Mouse (Mus musculus): ENCODE data around the gene Ces2a.

The Ces2a gene

DNA sequence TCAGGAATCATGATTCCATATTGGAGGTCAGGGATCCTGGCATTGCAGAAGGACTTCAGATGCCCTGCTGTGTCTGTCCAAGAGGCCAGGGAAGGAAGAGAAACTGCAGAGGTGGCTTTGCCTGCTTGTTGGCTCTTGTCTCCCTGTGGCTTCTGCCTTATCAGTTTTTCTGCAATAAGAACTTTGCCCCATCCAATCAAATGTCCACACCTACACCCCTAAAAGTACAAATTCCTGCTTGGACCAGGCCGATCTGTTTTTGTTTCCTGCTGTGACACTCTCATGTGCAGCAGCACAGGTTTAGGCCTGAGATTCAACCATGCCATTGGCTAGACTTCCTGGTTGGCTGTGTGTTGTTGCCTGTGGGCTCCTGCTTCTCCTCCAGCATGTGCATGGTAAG, at the start of gene Ces2a:
Gene Ces2a (plus strand): TSS at position 251 of the 400 bp plus-strand sequence.
- no peak for DNase-seq (ENCODE audit: extremely low read depth, low read depth, low spot score)

DNA sequence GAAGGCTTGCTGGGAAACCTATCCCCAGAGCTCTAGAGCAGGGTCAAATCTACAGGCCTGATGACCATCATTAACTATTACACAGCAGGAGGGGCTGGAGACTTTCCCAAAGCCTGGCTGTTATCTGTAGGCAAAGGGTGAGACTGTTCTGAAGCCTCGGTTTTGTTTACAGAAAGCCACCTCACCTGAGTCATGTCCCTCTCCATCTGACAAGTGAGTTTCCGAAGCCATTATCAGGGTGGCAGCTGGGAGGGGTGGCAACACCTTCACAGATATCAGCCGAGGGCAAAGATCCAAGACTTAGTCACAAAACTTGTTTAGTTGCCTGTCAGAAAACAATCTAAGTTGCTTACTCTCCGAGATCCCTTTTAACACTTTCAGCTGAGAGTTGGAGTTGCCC, 45.4 kb upstream of the Ces2a start:
- no peak for DNase-seq (ENCODE audit: extremely low read depth, low read depth, low spot score)

DNA sequence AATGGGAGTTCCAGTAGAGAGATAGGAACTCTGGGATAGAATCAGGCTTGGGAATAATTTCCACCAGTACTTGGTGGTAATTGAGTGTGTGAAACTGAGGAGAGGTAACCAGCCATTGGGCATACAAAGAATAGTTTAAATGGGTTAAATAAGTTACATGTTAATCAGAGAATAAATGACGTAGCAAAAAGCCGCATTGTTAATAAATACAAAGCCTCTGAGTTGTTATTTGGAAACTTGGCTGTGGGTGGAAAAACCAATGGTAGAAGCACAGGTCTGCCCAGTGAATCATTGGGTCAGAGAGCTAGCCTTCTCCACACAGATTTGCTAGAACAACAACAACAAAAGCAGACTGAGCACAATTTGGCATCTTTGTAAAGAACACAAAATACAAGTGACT, 35.2 kb upstream of the Ces2a start:
- no peak for DNase-seq (ENCODE audit: extremely low read depth, low read depth, low spot score)

DNA sequence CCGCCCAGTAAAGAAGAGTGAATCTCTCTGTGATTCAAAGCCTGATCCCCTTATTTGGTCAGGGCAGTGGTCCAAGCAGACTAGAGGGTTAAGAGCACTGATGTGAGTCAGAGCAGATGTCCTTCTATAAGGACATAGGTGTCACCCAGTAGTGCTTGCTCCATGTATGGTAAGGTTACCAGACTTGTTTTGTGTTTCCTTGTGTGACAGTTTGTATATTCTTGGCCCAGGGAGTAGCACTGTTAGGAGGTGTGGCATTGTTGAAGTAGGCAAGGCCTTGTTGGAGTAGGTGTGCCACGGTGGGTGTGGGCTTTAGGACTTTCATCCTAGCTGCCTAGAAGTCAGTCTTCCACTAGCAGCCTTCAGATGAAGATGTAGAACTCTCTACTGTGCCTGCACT, 31.9 kb upstream of the Ces2a start:
- DNase-seq (ENCODE audit: extremely low read depth, low read depth, low spot score) = no peak

DNA sequence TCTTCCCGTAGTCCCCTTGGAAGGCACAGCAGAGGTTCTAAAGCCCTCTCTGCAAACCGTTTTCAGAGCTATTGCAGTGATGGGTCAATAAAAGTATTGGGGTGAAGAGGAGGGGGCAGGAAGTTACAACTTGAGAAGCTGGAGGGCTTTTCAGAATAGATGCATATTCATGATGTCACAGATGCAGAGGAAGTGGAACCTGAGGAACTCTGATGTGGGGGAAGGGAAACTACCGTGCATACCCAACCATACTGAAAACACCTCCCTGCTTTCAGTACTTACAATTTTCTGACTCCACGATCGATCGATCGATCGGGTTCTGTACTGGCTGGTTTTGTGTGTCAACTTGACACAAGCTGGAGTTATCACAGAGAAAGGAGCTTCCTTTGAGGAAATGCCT, 12.6 kb upstream of the Ces2a start:
- no peak for DNase-seq (ENCODE audit: extremely low read depth, low read depth, low spot score)

DNA sequence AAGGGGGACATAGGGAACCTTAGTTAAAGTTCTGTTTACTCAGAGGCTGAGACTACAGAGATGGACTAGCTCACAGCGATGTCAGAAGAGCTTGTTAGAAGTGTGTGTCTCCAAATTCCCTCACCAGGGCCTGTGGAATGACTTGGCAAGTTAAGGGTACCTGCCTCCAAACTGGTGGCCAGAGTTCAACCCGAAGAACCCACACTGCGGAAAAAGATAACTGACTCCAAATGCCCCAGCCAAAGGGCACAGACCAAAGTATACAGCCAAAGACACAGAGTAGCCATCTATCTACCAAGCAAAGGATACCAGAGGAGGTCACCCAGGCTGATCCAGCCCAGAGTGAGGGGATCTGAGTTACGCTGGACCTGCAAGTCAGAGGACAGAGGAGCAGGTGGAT, 2.4 kb upstream of the Ces2a start:
- DNase-seq (ENCODE audit: extremely low read depth, low read depth, low spot score) = no peak

DNA sequence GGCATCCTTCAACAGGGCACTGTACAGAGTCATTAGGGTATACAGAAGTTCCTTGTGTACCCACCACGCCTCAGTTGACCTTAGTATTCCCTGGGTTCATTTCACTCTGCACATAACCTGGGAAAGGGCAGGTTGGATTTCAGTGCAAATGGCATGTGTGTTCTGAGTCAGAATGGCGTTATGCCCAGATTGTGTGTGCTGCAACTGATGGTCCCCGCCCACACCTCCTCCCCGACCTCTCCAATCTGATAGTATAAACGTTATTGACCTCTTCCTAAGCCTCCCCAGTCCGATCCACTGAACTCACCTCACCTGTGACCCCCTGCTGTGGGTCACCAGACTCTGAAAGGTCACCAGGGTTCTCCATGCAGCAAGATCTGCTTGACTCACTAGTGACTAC, 1.8 kb upstream of the Ces2a start:
- no peak for DNase-seq (ENCODE audit: extremely low read depth, low read depth, low spot score)

DNA sequence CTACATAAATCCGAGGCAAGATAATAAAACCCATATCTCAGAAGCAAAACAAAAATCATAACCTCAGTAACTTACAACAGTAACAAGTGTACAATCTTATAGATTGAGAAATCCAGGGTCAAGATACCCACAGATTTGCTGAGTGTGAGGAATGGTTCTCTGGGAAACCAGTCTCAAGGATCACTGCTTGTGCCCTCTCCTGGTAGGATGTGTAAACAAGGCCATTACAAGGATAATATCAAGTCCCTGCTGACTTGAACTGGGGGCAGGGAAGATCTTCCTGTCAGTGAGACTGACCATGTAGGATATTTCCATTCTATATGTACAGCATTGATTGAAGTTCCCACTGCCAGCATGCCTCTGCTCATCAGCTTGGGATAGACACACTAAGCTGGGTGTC, 8.2 kb downstream of the Ces2a start:
- no peak for DNase-seq (ENCODE audit: extremely low read depth, low read depth, low spot score)

DNA sequence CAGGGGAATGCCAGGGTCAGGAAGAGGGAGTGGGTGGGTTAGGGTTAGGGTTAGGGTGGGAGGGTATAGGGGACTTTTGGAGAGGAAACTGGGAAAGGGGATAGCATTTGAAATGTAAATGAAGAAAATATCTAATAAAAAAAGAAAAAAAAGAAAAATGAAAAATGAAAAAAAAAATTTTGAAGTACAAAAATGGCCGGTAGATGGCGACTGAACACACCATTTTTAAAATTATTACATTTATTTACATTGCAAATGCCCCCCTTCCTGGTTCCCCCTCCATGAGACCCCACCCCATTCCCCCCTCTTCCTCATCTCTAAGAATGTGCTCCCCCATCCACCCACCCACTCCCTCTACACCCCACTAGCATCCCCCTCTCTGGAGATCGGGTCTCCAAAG, 9.6 kb downstream of the Ces2a start:
- DNase-seq (ENCODE audit: extremely low read depth, low read depth, low spot score) = no peak

DNA sequence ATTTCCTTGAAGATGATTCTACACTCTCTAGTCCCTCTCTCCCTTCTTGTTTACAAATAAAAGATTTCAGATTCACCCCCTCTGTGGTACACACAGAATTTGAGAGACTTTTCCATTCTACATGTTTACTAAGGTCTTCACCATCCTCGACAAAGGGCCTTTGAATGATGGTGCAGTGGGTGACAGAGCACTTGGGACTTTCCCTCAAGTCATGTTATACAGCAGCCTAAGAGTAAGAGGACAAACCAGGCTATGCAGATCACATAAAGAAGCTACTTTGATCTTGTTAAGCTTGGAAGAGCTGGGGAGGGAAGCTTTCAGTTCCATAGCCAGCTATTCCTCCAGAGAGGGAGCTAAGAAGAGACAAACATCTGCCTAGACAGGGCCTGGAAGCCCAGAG, 19.0 kb downstream of the Ces2a start:
- no peak for DNase-seq (ENCODE audit: extremely low read depth, low read depth, low spot score)

DNA sequence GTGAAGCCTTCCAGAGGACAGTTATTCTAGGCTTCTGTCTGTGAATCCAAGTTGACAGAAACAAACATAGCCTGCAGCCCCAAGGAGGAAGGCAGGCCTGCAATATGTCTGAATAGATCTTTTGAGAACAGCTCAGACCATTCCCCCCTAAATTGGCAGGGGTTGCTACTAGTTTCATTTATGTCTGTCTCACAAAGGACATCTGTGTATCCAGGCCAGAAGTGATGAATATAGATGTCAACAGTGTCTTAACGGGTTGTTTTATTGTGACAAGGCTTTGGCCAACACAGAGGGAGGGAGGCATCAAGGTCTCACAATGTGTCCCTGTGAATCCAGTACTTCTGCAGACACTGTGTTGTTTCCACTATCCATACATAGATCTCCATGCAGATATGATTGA, 23.8 kb downstream of the Ces2a start:
- no peak for DNase-seq (ENCODE audit: extremely low read depth, low read depth, low spot score)

DNA sequence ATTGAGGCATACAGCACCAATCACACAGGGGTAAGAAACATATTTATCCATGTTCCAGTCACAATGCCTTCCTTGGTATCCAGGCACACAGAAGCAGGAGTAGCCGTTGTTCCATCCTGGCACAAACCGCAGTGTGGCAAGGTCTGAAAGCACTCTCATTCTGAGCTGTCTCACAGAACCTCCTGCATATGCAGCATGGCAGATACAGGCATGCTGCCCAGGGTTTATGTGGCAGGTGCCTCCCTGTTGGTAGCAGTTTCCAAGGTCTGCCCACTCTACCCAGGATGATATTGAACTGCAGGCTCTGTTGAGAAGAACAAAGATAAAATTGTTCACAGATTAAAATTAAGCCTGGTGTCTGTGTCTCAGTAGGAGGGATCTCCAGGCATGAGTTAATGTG, 24.4 kb downstream of the Ces2a start:
- DNase-seq (ENCODE audit: extremely low read depth, low read depth, low spot score) = no peak

DNA sequence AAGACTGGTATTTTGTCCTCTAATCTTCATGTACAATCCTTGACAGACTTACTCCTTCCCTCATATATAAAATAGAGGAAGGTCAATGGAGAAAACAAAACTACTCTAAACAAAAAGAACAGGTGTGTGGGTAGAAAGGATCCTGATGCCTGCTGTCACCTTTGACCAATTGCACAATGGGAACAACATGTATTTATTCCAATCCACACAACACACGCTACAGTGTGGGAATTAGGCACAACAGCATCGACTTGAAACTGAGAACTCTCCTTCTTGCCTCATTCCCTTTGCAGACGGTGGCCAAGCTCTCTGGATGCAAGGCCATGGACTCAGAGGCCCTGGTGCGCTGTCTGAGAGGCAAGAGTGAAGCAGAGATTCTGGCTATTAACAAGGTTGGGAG, 27.3 kb downstream of the Ces2a start:
- no peak for DNase-seq (ENCODE audit: extremely low read depth, low read depth, low spot score)

DNA sequence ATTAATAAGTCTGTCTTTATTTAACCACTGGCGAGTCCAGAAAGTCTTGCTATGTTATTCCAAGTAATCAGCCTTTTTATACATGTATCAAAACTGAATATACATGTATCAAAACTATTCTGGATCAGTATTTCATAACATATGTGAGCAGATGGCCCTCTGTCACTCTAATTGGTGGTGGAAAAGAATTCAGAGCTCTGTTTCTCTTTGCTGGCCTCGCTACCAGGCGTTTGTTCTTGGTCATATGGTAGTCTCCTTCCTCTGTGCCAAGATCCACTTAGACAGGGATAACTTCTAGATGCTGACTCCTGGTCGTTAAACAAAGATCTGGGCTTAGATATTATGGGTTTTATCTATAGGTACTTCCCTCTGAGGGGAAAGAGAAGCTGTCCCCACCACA, 32.7 kb downstream of the Ces2a start:
- no peak for DNase-seq (ENCODE audit: extremely low read depth, low read depth, low spot score)

DNA sequence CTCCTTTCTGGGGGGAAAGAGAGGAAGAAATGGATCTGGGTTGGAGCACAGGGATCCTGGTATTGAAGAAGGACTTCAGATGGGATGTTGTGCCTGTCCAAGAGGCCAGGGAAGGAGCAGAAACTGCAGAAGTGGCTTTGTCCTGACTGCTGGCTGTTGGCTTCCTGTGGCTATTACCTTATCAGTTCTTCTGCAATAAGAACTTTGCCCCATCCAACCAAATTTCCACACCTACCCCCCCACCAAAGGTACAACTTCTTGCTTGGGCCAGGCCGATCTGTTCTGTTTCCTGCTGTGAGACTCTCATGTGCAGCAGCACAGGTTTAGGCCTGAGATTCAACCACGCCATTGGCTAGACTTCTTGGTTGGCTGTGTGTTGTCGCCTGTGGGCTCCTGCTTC, 36.6 kb downstream of the Ces2a start:
- no peak for DNase-seq (ENCODE audit: extremely low read depth, low read depth, low spot score)

DNA sequence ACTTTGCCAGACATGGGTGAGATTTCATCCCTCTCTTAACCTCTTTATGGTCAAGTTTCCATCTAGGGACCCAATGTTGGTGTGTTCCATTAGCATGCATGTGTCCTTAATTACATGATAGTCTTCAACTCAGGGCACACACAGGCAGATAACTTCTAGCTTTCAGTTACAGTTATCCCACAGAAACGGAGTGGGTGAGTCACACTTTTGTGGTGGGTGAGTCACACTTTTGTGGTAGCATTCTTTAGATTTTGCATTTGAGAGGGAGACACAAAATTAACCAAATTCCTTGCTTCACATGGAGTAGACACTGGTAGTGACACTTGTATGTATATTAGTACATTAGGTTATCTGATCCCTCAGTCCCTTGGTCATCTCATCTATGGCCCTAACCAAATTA, 53.2 kb downstream of the Ces2a start:
- DNase-seq (ENCODE audit: extremely low read depth, low read depth, low spot score) = no peak

DNA sequence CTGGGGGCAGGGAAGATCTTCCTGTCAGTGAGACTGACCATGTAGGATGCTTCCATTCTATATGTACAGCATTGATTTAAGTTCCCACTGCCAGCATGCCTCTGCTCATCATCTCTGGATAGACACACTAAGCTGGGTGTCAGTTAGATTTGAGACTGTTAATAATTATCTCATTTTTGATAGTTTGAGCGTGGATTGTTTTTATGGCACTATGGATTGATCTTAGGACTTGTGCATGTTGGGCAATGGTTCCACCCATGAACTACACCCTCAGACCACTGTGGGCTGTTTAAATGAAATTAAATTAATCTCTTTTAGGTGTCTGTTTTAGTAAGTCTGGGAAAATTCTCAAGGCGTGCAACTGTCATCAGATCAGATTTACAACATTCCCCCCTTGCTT, 55.1 kb downstream of the Ces2a start:
- DNase-seq (ENCODE audit: extremely low read depth, low read depth, low spot score) = no peak

DNA sequence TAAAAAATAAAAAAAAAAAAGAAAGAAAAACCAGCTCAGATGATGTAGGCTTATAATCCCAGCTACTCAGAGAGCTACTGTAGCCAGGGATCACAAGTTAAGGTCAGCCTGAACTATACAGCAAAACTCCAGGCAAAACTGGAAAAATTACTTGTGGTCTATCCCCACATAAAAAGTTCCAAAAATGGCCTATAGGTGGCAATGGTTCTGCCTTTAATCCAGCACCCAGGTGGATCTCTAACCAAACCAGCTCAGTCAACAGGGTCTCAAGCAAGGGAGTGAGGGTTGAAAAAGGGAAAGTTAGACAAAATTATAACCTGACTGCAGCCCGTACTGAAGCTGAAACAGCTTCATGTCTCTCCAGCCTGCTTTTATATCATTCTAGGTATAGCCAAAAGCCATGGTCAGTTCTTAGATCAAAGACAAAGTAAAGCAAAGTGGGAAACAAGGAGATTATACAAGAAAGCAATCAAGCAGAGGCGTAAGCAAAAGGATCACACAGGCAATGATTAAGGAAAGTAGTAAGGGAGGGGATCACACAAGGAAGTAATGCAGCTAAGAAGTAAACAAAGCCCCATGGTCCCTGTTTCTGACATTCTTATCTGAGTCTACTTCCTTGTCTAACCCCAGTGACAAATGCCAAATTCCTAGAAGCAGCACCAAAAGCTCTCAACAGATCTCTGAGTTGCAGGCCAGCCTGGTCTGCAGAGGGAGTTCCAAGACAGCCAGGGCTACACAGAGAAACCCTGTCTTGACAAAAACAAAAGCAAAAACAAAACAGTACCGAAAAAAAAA, 56.3 kb downstream of the Ces2a start:
- no peak for DNase-seq (ENCODE audit: extremely low read depth, low read depth, low spot score)

Measured in fat pad, adult 2 months (tissue).